Mouse (Mus musculus) thymus, adult 2 months (tissue): Measurements from ENCODE around the gene Plekhf1.

Experiments used
- CTCF ChIP-seq: fragments of 200-500 bp; IDR thresholded peaks from 2 replicates; pipeline ENCODE4 v1.5.1; 2012; ENCODE audit warnings: mild to moderate bottlenecking, control low read depth, low read length, moderate library complexity, borderline replicate concordance; ENCODE audit not compliant: control insufficient read depth, poor library complexity, insufficient read depth; ENCODE audit errors: extremely low read depth
- POLR2A ChIP-seq: fragments of 200-500 bp; IDR thresholded peaks from 2 replicates; pipeline ENCODE4 v1.6.1; 2012; ENCODE audit warnings: mild to moderate bottlenecking, low read length, control low read depth, moderate library complexity; ENCODE audit not compliant: control insufficient read depth, poor library complexity, insufficient read depth; ENCODE audit errors: extremely low read depth

- TF ChIP-seq POLR2A (no peak), CTCF (no peak)
Observed at GRCm38 (mm10) chr7:38267006-38267680, 39.3 kb upstream of the Plekhf1 start.
